Mouse (Mus musculus) brown adipose tissue, adult 24 weeks (tissue): Measurements from ENCODE around the gene Cemip. TPM values are rescaled to one million over a fixed set of nuclear protein-coding genes. Genes with fewer than 3 reads are reported as not detected.

Experiments used
- H3K27ac ChIP-seq: fragments of 200-500 bp; replicated peaks from 2 replicates; pipeline ENCODE4 v1.5.1; 2012; ENCODE audit warnings: low read depth, mild to moderate bottlenecking, low read length
- H3K4me1 ChIP-seq: fragments of 200-500 bp; 2 replicates; pipeline ENCODE4 v1.6.1; 2012; ENCODE audit warnings: low read length, mixed read lengths; ENCODE audit not compliant: control insufficient read depth, insufficient read depth, insufficient read length
- H3K4me3 ChIP-seq: fragments of 200-500 bp; 2 replicates; pipeline ENCODE4 v1.5.1; 2012; ENCODE audit warnings: low read depth, mild to moderate bottlenecking, low read length, moderate library complexity; ENCODE audit not compliant: insufficient read depth
- polyA plus RNA-seq: library from polyadenylated mRNA; stranded (reverse); fragments of >200 nt; gene quantifications from 2 replicates; pipeline ENCODE4 v1.2.4, GENCODE M21; 2012; ENCODE audit not compliant: missing spikeins, insufficient read depth, insufficient read length

Gene Cemip
- polyA plus RNA-seq, 1 experiment = not detected

DNA sequence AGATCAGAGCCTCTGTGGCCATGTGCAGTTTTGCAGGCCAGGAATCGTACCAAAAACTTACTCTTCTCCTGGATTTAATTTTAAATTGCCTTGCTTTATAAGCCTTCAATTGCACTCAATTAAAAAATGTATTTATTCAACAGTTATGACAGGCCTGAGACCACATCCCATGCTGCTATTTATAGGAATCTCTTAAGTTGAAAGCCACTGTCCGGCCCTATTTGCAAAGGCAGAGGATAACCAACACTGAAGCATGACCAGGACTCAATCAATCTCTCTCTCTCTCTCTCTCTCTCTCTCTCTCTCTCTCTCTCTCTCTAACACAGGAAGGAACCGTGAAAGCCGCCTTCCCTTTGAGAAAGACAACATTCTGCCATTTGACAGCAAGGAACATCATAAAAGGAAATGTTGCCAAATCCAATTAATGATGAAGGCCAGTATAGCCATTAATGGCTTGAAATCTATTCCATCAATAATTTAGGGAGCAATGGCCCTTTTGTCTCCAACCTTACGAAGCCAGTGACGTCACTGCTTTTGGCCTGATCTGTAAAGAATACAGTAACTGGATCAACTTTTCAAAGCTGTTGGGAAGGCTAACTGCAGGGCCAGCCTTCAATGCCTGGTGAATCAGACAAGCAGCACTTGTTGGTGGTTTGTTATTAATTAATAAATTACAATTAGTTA is 26.2 kb upstream of the Cemip start:
- Histone ChIP-seq H3K27ac (no peak overlapping the region), H3K4me1 (peaks cover 9% of the 10 kb centered on the region), H3K4me3 (no peak overlapping the region)

- Histone ChIP-seq H3K4me3 (no peak overlapping the region), H3K4me1 (peaks cover 2% of the 10 kb centered on the region; the same call in 1 of the 2 replicates), H3K27ac (no peak overlapping the region)
Observed at GRCm38 (mm10) chr7:84111716-84112350, 25.5 kb upstream of the Cemip start.

- Histone ChIP-seq H3K27ac (no peak overlapping the region), H3K4me3 (no peak overlapping the region), H3K4me1 (no peaks in the 10 kb centered on the region)
Observed at GRCm38 (mm10) chr7:84106942-84107341, 20.6 kb upstream of the Cemip start.

DNA sequence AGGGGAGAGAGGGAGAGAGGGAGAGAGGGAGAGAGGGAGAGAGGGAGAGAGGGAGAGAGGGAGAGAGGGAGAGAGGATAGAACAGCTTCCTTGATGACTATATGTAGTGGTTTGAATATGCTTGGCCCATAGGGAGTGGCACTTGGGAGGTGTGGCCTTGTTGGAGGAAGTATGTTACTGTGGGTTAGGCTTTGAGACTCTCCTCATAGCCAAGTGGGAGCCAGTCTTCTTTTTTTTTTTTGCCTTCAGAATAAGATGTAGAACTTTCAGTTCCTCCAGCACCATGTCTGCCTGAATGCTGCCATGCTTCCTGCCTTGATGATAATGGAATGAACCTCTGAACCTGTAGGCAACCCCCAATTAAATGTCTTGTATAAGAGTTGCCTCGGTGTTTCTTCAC is 16.3 kb upstream of the Cemip start:
- no peaks in the 10 kb centered on the region for H3K4me1 ChIP-seq
- no peak overlapping the region for H3K4me3 ChIP-seq
- H3K27ac ChIP-seq = no peak overlapping the region

DNA sequence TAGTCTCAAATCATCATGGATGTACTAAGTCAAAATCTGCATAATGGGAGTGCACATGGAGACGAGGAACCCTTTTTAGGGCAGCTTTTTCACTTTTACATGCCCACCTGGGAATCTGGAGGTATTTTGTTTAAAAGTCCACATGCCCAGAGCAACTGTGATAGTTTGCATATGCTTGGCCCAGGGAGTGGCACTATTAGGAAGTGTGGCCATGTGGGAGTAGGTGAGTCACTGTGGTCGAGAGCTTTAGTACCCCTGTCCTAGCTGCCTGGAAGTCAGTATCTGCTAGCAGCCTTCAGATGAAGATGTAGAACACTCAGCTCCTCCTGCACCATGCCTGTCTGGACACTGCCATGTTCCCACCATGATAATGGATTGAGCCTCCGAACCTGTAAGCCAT is 14.4 kb upstream of the Cemip start:
- no peak overlapping the region for H3K4me3 ChIP-seq
- no peaks in the 10 kb centered on the region for H3K4me1 ChIP-seq
- no peak overlapping the region for H3K27ac ChIP-seq

DNA sequence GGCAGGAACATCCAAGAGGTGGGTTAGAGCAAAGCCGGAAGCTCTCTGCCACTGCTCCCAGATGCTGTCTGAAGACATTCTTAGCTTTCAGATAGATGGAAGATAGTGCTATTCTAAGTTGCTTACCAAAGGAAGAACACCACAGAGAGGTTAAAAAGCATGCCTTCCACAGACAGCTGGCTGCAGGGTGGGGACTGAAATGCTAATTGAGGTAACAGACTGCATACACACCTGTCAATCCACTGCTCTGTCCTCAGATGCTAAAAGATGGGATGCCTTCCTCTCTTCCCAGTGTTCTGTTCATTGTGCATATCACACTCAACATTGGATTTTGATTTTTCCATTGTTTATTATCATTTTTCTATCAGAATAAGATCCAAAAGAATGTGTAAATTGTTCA is 11.8 kb upstream of the Cemip start:
- Histone ChIP-seq H3K4me1 (no peaks in the 10 kb centered on the region), H3K27ac (no peak overlapping the region), H3K4me3 (no peak overlapping the region)

GRCm38 (mm10) chr7:84096501-84096900 is 10.2 kb upstream of the Cemip start:
- no peaks in the 10 kb centered on the region for H3K4me1 ChIP-seq
- H3K27ac ChIP-seq = no peak overlapping the region
- no peak overlapping the region for H3K4me3 ChIP-seq

GRCm38 (mm10) chr7:84090793-84091192 is 4.5 kb upstream of the Cemip start:
- no peak overlapping the region for H3K4me3 ChIP-seq
- H3K27ac ChIP-seq = no peak overlapping the region
- H3K4me1 ChIP-seq = no peaks in the 10 kb centered on the region

- H3K4me1 ChIP-seq = no peaks in the 10 kb centered on the region
- no peak overlapping the region for H3K27ac ChIP-seq
- H3K4me3 ChIP-seq = no peak overlapping the region
Observed at GRCm38 (mm10) chr7:84089777-84090176, 3.5 kb upstream of the Cemip start.

- Histone ChIP-seq H3K4me1 (no peaks in the 10 kb centered on the region), H3K27ac (no peak overlapping the region), H3K4me3 (no peak overlapping the region)
Observed at GRCm38 (mm10) chr7:84088971-84089370, 2.7 kb upstream of the Cemip start.

GRCm38 (mm10) chr7:84088191-84088590 is 1.9 kb upstream of the Cemip start:
- no peaks in the 10 kb centered on the region for H3K4me1 ChIP-seq
- H3K4me3 ChIP-seq = no peak overlapping the region
- no peak overlapping the region for H3K27ac ChIP-seq

DNA sequence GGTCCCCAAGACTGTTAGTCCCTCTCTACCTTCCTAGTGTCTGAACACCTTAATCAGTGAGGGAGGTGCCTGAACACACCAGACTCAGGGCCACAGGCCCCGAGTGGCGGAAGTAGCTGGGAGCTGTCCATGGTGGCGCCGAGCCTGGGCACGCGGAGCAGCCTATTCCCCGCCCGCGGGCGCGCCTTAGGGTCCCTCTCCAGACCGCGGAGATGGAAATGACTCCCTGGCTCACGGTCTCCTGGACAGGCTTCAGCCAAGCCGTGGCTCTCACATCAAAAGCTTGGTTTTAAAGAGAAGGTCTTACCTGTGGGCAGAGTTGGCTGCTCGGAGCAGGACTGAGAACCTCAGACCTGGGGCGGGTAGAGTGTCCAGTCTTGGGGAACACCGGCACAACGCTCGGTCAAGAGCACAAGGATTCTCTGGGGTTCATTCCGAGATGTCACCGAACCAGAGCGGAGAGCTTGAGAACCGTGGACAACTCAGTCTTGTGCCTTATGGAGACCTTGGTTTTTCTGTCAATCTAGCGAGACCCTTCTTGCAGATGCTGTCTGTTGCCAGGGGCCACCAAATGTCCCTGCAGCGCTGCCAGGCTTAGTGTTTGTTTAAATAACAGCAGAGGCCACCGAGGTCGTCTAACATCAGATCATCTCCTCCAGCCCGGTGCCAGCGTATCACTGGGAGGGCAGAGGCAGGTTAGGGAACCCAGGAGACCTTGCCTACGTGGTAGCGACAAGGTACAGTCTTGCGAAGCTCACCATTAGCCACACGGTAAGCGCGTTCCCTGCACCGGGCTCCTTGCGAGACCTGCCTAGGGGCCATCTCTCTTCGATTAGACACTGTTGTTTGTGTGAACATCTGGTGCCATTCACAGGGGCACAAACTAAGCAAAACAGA is 1.0 kb downstream of the Cemip start:
- Histone ChIP-seq H3K27ac (no peak overlapping the region), H3K4me3 (no peak overlapping the region), H3K4me1 (no peaks in the 10 kb centered on the region)

- no peaks in the 10 kb centered on the region for H3K4me1 ChIP-seq
- H3K4me3 ChIP-seq = no peak overlapping the region
- no peak overlapping the region for H3K27ac ChIP-seq
Observed at GRCm38 (mm10) chr7:84077257-84078013, 8.9 kb downstream of the Cemip start.

DNA sequence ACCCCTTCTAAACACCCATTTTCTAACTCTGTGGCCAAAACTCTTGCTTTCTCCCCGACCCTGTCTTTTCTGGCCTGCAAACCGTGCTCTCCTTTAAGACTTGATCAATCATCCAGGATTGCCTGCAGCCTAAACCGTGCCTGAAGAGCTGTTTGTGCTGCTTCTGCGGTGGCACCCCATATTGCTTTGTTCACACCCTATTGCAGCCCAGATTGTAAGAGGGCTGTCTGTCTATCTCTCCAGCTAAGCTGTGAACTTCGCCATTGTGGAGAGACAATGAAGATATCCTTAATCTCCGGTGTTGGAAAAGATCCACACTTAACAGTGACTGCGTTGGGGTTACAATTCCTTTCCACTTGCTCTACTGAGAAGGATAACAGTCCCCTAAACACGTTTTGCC is 12.0 kb downstream of the Cemip start:
- Histone ChIP-seq H3K4me1 (no peaks in the 10 kb centered on the region), H3K4me3 (no peak overlapping the region), H3K27ac (no peak overlapping the region)

GRCm38 (mm10) chr7:84073856-84074255 is 12.4 kb downstream of the Cemip start:
- H3K27ac ChIP-seq = no peak overlapping the region
- H3K4me1 ChIP-seq = no peaks in the 10 kb centered on the region
- no peak overlapping the region for H3K4me3 ChIP-seq
